Mouse (Mus musculus): ENCODE data around the gene Maml3.

Maml3 gene

DNA sequence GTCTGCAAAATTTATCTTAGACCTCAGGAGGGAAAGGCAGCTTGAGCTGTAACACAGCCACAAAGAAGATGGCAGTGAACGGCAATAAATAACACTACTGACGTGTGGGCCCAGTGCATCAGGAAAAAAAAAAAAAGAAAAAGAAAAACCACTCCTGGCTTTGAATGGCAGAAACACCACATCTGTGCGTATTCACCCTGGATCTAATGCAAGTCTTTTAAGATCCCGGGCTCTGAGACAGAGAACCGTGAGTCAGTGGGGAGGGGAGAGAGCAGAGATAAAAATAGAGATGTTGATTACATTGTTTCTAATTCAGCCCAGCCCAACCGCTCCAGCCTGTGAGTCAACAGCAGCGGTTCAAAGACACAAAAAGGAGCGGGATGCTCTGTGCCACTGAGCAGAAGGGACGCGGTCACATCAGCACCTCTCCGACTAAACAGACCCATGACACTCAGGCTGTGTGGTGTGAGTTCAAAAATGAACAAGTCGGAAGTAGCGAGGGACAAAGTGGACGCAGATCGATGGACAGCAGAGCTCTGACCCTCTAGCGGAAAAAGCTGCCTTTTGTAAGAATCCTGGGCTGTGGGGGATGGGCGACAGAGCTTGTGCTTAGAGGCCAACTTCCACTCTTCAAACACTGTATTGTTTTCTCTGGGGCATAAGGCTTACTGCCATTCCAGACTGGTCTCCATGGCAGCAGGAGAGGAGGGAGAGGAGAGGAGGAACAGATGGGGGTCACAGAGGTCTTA lies 316.1 kb downstream of the Maml3 start:
- peak; percentile 42 for DNase-seq (ENCODE audit: low read depth)

DNA sequence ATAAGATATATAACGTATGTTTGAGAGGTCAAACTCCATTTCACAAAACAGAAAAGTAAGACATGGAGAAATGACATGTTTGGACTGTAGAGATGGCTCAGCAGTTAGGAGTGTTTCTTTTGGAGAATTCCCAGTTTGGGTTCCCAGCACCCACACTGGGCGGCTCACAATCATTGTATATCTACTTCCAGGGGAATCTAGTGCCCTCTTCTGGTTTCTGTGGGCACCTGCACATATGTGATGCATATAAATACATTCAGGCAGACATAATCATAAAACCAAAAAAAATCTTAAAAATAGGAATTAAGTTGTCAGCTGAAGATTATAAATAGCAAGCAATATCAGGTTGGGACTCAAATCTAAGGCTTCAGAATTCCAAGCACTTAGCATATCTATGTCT lies 316.9 kb downstream of the Maml3 start:
- no peak for DNase-seq (ENCODE audit: low read depth)

DNA sequence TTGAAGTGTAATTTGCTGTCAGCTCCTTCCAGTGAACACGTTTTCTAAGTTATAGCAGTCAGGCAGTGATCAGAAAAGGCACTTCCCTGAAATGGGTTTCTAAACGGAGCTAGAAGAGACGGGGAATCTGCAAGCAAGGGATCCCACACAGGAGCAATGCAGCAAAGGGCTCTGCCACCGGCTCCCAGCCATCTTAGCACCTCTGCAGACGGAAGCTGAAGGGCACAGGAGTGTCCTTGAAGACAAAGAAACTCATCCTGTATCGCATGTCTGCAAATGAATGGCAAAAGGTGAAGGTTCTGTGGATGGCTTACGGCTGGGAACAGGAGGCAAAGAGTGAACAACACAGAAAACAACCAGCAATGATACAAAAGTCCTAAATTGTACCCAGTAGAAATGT lies 319.1 kb downstream of the Maml3 start:
- DNase-seq (ENCODE audit: low read depth) = no peak

DNA sequence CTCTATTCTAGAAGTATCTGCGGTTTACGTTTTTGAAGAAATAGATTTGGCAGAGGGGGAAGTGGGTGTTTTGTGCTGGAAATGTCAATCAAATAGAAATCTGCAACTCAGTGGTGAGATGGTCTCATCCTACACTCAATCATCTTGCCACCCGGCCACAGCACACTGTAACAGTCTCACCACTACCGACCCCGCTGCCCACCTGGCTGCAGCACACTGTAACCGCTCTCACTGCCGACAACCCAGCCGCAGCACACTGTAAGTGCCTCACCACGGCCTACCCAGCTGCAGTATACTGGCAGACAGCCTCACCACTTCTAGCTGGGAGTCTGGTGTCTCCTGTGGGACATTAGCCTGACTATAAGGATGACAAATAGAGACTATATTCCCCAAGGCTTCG lies 322.7 kb downstream of the Maml3 start:
- DNase-seq (ENCODE audit: low read depth) = no peak

DNA sequence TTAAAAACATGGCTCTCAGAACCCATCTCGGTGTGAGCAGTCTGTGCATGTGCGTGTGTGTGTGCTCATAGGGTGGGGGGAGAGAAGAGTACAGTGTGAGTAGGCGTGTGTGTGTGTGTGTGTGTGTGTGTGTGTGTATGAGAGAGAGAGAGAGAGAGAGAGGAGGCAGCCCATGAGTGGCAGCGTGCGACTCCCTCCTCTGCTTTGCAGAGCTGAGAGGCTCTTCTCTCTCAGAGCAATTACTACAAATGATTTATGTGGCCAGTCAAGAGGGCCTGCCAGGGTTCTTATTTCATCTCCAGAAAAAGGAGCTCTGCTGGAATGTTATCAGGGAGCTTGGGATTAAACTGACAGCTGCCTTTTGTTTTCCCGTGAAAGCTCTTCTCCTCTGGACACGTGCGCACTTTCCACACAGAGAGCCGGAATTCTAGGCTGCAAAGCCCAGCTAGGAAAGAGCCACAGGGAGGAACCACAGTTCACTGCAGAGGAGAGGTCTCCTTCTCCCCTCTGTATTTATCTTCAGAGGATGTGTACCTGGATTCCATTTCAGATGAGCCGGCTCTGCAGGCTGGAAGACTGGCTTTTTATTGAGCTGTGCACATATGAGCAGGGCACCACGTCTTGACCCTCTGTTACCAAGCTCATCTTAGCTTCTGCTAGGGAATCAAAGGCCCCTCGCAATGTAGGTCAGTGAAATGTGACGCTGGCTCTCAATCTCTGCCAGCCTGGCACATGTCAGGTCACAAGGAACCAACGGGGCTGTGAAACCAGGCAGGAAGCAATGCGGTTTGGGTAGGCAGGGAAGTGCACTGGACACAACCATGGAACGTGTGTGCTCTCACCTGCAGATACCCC lies 325.9 kb downstream of the Maml3 start:
- DNase-seq (ENCODE audit: low read depth) = no peak

DNA sequence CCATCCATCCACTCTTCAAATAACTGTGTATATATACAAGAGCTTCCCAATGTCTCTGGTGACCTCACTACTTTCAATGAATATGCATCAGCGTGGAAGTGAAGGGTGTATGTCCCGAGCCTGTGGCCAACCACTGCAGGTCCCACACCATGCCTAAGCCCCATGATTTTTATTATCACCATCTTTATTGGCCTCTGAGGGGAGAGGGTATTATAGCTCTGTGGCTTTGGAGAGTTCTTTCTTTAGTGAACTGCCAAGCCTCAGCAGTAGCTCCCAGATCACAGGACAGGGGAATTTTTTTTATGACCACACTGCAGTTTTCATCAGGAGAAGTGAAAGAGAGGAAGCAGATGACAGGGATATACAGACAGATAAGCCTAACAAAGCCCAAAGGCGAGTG lies 326.7 kb downstream of the Maml3 start:
- DNase-seq (ENCODE audit: low read depth) = no peak

DNA sequence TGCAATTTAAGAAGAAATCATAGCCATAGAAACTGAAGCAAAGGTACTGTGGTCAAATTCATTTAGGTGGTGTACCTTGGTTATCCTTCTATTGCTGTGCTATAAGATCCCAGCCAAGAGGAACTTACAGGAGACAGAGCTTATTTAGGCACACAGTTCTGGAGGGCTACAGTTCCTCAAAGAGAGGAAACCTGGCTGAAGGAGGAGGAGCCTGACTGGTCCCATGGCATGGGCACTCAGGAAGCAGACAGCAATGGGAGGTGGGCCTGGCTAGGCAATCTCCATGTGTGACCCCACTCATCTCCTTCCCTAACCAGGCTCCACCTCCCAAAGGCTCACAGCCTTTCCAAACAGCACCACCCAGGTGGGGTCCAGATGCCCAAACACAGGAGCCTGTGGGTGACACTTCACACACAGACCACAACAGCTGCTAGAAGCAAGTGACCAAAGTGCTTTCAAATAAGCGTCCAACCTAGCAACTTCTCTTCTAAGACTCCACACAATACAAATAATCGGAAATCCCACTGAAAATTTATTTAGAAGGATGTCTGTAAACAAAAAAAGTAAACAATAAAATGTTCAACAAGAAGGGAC lies 328.8 kb downstream of the Maml3 start:
- no peak for DNase-seq (ENCODE audit: low read depth)

DNA sequence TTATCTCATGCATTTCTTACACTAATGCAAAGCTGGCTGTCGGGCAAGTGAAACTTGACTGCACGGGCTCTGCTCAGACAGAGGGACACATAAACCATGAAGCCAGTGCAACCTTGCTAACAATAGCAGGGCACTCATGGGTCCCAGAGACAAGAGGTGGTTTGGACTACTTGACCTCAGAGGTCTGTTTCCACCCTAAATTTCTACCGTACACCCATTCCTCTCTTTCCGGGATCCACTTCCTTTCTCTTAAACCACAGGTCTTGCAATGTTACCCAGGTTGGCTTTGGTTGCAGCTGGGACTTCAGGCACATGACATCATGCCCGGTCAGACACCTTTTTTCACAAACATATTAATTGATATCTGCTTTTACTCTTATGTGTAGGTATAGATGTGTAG lies 331.3 kb downstream of the Maml3 start:
- peak; percentile 14 for DNase-seq (ENCODE audit: low read depth)

DNA sequence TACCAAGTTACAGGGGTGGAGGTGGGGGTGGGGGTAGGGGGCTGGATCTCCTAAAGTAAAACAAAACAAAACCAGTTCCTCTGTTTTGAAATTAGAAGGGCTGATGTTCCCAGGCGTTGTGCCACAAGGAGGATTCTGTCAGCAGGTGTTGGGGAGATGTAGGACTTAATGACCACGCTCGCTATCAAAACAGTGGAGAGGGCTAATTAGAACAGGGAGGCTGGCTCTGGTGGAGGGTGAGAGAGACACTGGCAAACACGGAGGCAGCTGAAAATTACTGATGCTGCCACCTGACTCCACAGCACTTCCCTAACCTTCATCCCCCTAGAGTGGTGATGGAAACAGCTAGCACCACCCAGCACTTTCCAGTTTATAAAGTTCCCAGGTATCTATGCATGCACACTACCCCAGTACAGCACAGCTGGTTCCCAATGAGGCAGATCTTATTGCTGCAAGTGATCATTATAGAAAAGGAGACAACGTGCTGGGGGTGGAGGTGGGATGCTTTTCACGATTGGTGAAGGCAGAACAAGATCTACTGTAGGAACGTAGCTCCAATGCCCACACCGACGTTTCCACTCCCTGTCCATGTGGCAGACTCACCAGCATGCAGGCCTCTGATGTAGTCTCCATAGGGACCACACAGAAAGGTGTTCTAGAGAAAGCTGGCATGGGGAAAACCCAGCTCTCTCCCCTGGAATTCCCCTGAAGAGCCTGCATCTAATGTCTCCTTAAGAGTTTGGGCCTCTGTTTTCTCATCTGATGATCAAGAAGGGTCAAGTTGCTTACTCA lies 332.8 kb downstream of the Maml3 start:
- peak; percentile 58 for DNase-seq (ENCODE audit: low read depth)

DNA sequence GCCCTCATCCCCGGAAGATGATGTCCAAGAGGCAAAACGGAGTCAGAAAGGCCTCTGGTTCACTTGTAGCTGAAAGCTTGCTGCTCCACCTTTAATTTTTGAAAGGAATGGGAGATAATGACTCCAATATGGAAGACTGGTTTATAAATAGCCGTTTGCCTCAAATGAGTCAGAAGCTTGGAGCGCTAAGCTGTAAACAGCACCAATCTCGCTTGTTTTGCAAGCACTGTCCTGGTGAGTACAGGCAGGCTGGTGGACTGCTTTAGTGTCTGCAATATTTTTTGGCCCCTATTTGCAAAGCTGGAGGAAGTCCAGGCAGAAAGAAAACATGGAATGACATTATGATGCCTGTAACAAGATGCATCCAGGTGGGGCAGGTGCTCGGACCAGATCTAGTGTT lies 335.7 kb downstream of the Maml3 start:
- DNase-seq (ENCODE audit: low read depth) = no peak

DNA sequence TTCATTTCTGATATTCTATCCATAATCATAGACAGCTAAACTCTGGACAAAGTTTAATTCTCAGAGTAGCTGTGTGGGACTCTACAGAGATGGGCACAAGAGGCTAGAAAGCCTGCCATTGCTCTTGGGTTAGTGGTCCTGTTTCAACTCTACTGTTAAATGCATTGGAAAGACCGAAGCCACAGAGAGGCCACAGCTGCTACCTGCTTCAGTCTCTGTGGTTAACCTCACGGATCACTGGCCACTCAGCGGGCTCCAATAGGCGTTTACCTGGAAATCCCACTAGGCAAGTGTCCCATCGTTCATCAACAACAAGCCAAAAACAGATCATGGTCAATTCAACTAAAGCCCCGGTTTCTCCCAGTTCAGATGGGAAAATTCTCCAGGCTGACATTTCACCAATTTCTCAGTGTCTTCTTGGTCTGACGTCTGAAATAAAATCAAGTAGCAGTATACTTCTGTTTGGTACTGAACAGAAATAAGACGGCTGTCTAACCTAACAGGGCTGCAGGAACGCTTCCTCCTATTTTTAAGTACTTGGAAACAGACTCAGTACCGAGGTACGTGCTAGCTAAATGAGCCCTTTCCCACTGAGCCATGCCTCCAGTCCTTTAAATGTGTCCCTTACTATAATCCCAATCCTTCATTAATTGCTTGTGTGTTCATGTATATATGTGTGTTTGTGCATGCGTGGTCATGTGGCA lies 339.5 kb downstream of the Maml3 start:
- peak; percentile 51 for DNase-seq (ENCODE audit: low read depth)

DNA sequence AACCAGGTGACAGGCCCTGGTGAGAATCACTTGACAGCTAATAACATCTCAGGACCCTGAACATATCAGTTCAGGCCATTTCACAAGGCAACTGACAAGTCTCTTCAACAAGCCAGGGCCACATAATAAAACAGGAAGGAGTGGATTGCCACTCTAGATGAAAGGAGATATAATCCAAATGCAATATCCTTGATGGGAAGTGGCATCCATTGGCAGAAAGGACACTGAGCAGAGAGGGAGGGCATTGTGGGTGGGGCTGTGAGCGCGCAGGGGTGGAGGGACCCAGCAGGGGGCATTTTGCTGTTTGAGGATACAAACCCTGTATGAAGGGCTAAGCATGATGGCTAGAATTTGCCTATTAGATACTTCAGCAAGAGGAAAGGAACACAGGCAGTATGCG lies 340.7 kb downstream of the Maml3 start:
- no peak for DNase-seq (ENCODE audit: low read depth)

DNA sequence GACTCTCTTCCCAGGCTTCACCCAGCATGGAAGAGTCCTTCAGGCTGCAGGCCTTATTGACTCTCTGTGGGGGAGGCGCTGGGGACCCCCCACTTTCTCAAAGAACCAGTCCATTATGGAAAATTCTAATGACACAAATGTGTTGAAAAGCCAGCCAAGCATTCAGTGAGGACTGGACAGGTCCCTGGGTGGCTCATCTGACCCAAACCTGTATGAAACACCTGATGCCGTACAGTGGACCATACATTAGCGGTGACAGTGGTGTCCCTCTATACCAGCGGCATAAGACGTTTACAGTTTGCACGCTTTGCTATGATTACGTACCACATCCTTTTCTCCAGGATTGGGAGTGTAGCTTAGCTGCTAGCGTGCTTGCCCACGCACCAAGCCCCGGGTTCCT lies 342.0 kb downstream of the Maml3 start:
- DNase-seq (ENCODE audit: low read depth) = no peak

DNA sequence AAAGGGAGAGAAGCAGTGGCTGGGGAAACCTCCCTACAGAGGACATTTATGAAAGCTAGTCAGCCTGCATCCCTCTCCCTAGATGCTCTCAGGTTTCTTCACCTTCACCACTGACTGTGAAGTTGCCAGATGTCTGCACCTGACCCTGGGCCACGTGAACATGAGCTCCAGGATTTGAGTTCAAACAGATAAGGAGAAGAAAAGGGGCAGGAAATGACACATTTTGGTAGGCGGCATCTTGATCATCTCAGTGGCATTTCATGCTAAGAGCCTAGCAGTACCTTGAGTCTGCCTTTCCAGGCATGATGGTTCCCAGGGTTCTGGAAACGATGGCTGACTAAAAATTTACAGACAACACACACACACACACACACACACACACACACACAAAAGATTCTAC lies 345.3 kb downstream of the Maml3 start:
- peak; percentile 57 for DNase-seq (ENCODE audit: low read depth)

DNA sequence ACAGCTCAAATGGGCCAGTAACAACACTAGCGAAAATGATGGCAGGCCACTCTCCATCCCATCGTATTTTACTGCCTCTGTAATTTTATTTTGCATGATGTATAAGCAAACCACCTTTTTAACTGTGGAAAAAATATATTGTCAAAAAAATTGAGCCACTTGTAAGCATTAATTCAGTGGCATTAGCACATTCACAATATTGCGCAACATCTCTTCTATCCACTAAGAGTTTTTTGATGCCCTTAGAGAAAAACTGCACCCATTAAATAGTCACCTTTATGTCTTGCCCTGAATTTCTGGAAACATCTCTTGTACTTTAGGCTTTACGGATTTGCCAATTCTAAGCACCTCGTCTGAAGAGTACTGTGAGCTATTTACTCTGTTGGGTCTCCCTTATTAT lies 347.8 kb downstream of the Maml3 start:
- no peak for DNase-seq (ENCODE audit: low read depth)

DNA sequence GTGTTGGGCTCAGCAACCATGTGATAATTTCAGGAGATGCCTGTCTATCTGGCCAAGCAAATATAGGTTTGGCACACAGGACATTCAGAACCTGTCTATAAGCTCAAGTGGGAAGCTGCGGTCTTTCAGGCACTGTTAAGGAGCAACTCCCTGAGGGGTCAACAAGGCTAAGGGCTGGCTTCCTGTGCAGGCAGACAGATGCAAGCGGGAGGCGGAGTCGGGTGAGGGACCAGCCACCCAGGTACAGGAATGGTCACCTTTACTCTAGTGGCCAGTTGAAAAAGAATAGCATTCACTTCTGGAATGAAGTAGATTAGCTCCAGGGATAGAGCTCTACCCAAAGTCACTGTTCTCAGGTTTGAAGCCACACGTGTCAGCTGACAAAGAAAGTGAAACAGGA lies 348.6 kb downstream of the Maml3 start:
- DNase-seq (ENCODE audit: low read depth) = no peak

DNA sequence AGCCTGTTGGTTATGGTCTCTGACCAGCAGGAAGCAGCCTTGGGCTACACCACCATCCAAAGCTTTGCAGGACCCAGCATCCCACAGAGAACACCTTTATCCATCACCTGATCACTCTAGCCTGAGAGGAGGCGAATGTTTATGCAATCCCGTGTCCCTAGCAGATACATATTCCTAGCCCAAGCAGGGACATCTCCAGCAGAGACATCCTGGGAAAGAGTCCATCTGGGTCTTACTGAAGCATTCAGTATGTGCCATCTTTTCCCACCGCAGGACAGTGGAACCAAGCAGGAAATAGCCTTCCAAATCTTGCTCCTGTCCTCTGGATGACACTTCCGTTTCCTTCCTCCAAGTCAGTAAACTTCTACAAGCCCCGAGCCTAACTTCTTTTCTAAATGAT lies 351.6 kb downstream of the Maml3 start:
- no peak for DNase-seq (ENCODE audit: low read depth)

DNA sequence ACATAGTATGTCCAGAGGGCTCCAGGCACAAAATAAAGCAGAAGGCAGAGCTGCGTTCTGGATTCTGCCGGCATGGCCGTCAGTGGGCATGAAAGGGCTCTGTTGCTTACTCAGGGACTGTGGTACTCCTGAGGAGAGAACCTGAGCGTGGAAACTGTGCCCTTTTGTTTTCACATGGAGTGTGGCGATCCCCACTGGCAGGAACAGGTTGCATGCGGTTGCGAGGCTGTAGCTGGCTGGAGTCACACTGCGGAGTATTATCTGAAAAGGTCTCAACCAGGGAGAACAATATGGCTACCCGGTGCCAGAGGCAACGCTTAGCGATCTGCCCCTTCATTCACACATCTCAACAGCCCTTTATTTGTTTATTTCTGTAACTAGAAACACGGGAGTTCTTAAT lies 353.4 kb downstream of the Maml3 start:
- DNase-seq (ENCODE audit: low read depth) = no peak

DNA sequence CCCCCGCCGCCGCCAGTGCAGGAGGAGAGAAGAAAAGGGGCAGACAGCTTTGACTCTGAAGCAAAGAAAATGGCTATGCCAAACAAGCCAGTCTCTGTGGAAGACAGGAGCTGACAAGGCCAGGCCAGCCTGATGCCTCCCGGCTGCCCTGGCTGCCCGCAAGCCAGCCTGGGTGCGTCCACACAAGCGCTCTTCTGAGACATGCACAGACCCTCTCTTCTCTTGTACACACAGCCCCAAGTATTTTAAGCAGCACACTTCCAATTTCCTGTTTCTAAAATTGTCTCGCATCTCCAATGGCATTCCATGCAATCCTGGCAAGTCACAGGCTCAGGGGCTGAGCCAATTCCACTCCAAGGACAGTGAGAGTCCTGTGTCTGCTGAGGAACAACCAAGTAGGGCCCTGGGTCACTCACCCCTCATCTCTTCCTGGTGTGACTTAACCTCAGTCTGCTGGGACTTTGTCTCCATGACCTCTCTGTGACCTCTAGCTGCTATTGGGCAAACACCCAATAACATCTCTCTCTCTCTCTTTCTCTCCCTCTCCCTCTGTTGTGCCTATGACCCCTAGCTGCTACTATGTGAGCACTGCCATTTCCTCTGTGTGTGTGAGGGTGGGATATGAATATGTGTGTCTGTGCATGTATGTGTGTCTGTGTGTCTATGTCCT lies 354.9 kb downstream of the Maml3 start:
- no peak for DNase-seq (ENCODE audit: low read depth)

DNA sequence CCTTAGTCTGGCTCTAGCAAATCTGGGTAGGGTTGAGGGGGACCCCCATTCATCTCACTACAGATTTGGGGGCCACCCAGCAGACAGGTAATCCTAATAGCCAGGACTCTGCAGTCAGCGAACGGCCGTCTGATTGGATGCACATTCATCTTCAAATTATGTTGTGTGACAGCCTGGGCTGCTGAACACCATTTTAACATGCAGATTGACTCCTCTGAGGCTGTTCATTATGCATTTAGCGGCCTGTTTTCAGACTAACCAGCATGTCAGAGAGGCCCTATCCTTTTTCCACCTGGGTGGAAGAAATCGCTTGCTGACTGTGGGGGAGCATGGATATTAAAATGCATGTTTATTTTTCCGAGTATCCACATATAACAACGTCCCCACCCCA lies 355.5 kb downstream of the Maml3 start:
- DNase-seq (ENCODE audit: low read depth) = no peak

All from induced T-regulatory cell, adult 2 months (primary cell).